Mouse (Mus musculus) ES-E14 (cell line): ENCODE data around the gene Kalrn. TPM values are rescaled to one million over a fixed set of nuclear protein-coding genes. Genes with fewer than 3 reads are reported as not detected.

Experiments used
- DNase-seq: peaks from one replicate; pipeline ENCODE4 v3.0.0-alpha.2; 2013; ENCODE audit warnings: low read depth, low spot score
- H3K27ac ChIP-seq: 2 replicates; pipeline ENCODE4 v1.5.1; 2012; ENCODE audit warnings: low read depth, mild to moderate bottlenecking, low read length, moderate library complexity, mixed read lengths; ENCODE audit not compliant: poor library complexity, insufficient read depth, severe bottlenecking
- H3K36me3 ChIP-seq: 2 replicates; pipeline ENCODE4 v1.6.1; 2012; ENCODE audit warnings: mild to moderate bottlenecking, low read length, moderate library complexity, mixed read lengths; ENCODE audit not compliant: control insufficient read depth, poor library complexity, insufficient read depth, severe bottlenecking
- H3K4me1 ChIP-seq, 2 experiments: fragments of 150-350 bp in 1 of 2; sonication (generic) in 1 of 2; 2 replicates each; pipeline ENCODE4 v1.6.1; 2012; ENCODE audit warnings: low read length in 2 of 2, mild to moderate bottlenecking in 1 of 2, mixed read lengths in 1 of 2; ENCODE audit not compliant: control insufficient read depth in 2 of 2, insufficient read depth in 2 of 2, poor library complexity in 1 of 2
- H3K4me3 ChIP-seq, 2 experiments: fragments of 150-350 bp in 1 of 2; sonication (generic) in 1 of 2; 2 replicates each; pipeline ENCODE4 v1.5.1; 2012; ENCODE audit warnings: low read length in 2 of 2, low read depth in 1 of 2, mild to moderate bottlenecking in 1 of 2, mixed read lengths in 1 of 2; ENCODE audit not compliant: insufficient read depth in 1 of 2, poor library complexity in 1 of 2, severe bottlenecking in 1 of 2
- H3K9ac ChIP-seq: 2 replicates; pipeline ENCODE4 v1.6.1; 2012; ENCODE audit warnings: low read depth, mild to moderate bottlenecking, low read length, mixed read lengths; ENCODE audit not compliant: poor library complexity, insufficient read depth, severe bottlenecking
- H3K9me3 ChIP-seq: fragments of 150-350 bp; sonication (generic); 2 replicates; pipeline ENCODE4 v1.6.1; 2012; ENCODE audit warnings: low read depth, mild to moderate bottlenecking, low read length; ENCODE audit not compliant: control insufficient read depth, insufficient read depth
- CHD2 ChIP-seq: IDR thresholded peaks from 2 replicates; pipeline ENCODE4 v1.6.1; 2014; ENCODE audit warnings: mild to moderate bottlenecking, low read depth, low read length, inconsistent platforms
- HCFC1 ChIP-seq: IDR thresholded peaks from 2 replicates; pipeline ENCODE4 v1.6.1; 2012; ENCODE audit warnings: low read length, inconsistent platforms, borderline replicate concordance; ENCODE audit not compliant: insufficient read depth
- MAFK ChIP-seq: IDR thresholded peaks from 2 replicates; pipeline ENCODE4 v1.6.1; 2014; ENCODE audit warnings: mild to moderate bottlenecking, low read depth, low read length, inconsistent platforms; ENCODE audit not compliant: insufficient read depth
- ZC3H11A ChIP-seq: IDR thresholded peaks from 2 replicates; pipeline ENCODE4 v1.6.1; 2012; ENCODE audit warnings: low read depth, mild to moderate bottlenecking, inconsistent platforms, low read length, borderline replicate concordance
- ZNF384 ChIP-seq: IDR thresholded peaks from 2 replicates; pipeline ENCODE4 v1.6.1; 2012; ENCODE audit warnings: low read depth, low read length, inconsistent platforms
- in situ Hi-C, 2 experiments: fragments of 600-800 bp; cut with MboI; formaldehyde crosslinking; loops; one replicate each; pipeline ENCODE4 v1.15.1; 2025; ENCODE audit warnings: low sequenced_read_pairs in 2 of 2, inconsistent platforms in 1 of 2; ENCODE audit not compliant: unreplicated experiment in 2 of 2
- total RNA-seq: library from RNA; depleted of rRNA; stranded (reverse); fragments of 300-350 nt; gene quantifications from 2 replicates; pipeline ENCODE4 v1.2.3, GENCODE M21; 2012

The Kalrn gene
- total RNA-seq, 1 experiment = 15.7 TPM

GRCm38 (mm10) chr16:34469277-34469868 lies 104.0 kb downstream of the Kalrn start:
- Histone ChIP-seq H3K27ac (no peak overlapping the region), H3K36me3 (no peaks in the 10 kb centered on the region), H3K9ac (no peak overlapping the region), H3K4me3 (no peak overlapping the region), H3K4me1 (no peaks in the 10 kb centered on the region), H3K9me3 (no peaks in the 10 kb centered on the region)
- TF ChIP-seq ZC3H11A (no peak), MAFK (no peak), HCFC1 (no peak), ZNF384 (no peak), CHD2 (no peak)
- in situ Hi-C loops = no loop called here
- DNase-seq = no peak

- no peaks in the 10 kb centered on the region for H3K36me3 ChIP-seq
- no peak for DNase-seq
- in situ Hi-C loops = no loop called here
- H3K27ac ChIP-seq = no peak overlapping the region
- TF ChIP-seq ZC3H11A = no peak
- no peak for TF ChIP-seq HCFC1
- TF ChIP-seq CHD2 = no peak
- no peak for TF ChIP-seq MAFK
- TF ChIP-seq ZNF384 = no peak
- H3K9ac ChIP-seq = no peak overlapping the region
- no peak overlapping the region for H3K4me3 ChIP-seq
- no peaks in the 10 kb centered on the region for H3K4me1 ChIP-seq
- H3K9me3 ChIP-seq = no peaks in the 10 kb centered on the region
Measured at GRCm38 (mm10) chr16:34466649-34467048, 106.7 kb downstream of the Kalrn start.

DNA sequence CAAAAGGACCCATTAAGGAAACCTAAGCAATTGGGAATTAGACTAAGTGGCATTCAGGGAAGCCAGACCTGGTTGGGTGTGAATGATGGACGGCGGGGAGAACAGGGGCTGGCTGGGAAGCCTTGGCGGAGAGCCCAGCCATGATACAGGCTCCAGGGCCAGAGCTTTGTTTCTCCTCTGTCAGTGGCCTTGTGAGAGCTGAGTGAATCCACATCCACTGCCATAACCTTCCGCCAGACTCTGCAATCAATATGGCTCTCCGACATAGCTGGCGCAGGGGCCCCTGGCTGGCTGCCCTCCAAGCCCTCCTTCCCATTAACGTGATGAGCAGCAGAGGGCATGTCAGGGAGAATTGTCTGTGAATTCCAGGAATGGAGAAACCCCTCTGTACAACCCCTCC lies 117.0 kb downstream of the Kalrn start:
- in situ Hi-C loops = no loop called here
- TF ChIP-seq HCFC1 (no peak), CHD2 (no peak), ZC3H11A (no peak), MAFK (no peak)
- Histone ChIP-seq H3K27ac (no peak overlapping the region), H3K4me3 (no peak overlapping the region), H3K4me1 (no peaks in the 10 kb centered on the region), H3K9ac (no peak overlapping the region), H3K36me3 (no peaks in the 10 kb centered on the region), H3K9me3 (no peaks in the 10 kb centered on the region)
- DNase-seq = no peak

DNA sequence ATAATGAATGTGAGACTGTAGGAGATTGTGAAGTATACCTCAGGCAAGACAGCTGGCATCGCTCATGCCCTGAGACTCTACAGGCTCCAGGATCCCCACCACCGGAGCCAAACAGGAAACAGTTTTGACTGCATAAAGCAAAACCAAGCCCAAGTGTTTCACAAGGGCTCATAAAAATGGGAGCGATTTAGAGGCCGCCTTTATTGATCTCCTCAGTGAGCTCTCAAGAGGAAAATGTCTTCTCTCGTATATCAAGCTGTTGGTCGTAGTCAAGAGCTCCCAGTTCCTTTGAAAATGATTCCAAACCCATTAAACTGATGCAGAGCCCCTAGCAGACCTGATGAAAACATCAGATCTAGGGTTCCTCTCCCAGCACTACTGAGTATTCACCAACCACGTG lies 127.7 kb downstream of the Kalrn start:
- in situ Hi-C loops = no loop called here
- no peak for DNase-seq

DNA sequence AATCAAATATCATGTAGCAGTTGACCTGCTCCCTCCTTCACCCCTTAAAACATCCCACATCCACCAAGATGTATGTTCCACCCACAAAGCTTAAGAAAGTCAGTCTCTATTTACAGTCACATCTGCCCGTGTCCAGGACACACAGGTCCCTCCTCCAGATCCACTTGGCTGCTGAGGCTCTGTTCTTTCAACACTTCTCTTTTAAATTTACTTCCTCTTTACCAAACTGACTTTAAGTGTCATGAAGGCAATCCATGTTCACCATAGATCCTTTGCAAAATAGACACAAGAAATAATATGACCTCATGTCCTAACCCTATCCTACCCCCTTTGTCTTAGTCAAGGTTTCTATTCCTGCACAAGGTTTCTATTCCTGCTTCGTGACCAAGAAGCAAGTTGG lies 131.6 kb downstream of the Kalrn start:
- H3K9me3 ChIP-seq = no peaks in the 10 kb centered on the region
- in situ Hi-C loops = no loop called here

More for the DNA sequence above, 127.7 kb downstream of the Kalrn start:
- no peaks in the 10 kb centered on the region for H3K36me3 ChIP-seq
- no peak overlapping the region for H3K27ac ChIP-seq
- TF ChIP-seq ZC3H11A = no peak
- no peak for TF ChIP-seq MAFK
- TF ChIP-seq HCFC1 = no peak
- TF ChIP-seq ZNF384 = no peak
- no peak for TF ChIP-seq CHD2
- H3K4me3 ChIP-seq = no peak overlapping the region
- H3K9ac ChIP-seq = no peak overlapping the region
- H3K4me1 ChIP-seq = no peaks in the 10 kb centered on the region
- H3K9me3 ChIP-seq = no peaks in the 10 kb centered on the region

More for the DNA sequence above, 131.6 kb downstream of the Kalrn start:
- Histone ChIP-seq H3K36me3 (no peaks in the 10 kb centered on the region), H3K9ac (no peak overlapping the region), H3K4me3 (no peak overlapping the region), H3K4me1 (no peaks in the 10 kb centered on the region), H3K27ac (no peak overlapping the region)
- DNase-seq = no peak
- no peak for TF ChIP-seq CHD2
- no peak for TF ChIP-seq HCFC1
- TF ChIP-seq ZC3H11A = no peak
- no peak for TF ChIP-seq MAFK
- TF ChIP-seq ZNF384 = no peak
